Mouse (Mus musculus): ENCODE results near the gene Lrrc43. TPM values are rescaled to one million over a fixed set of nuclear protein-coding genes. Genes with fewer than 3 reads are reported as not detected.

Gene Lrrc43
- not detected in 2 replicates for total RNA-seq (2017)

DNA sequence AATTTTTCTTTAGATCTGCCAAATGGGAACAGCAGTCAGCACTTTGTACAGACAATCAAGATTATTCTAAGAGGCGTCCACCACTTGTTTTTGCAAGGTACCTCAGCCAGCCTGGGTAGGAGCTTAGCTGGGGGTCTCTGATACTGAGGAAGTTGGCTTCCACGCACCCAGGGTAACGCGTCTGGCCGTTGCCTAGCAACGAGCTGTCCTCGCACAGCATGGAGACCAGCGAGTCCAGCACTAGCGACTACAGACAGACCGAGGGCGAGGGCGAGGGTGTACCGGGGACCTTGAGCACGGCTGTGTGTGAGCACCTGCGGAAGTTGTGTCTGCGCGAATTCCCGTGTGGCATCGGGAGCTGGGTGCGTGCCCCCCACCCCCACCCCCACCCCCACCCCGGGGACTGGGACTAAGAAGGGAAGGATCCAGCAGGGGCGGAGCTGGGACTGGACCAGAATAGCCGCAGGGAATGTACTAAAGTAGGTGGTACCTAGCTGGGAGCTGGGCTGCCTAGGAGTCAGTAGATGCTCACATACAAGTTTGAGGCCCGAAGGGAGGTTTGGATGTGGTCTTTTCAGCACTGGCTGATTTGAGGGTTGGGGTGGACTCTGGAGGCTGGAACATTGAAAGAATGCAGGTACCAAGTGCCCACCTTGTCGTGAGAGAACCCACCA lies at the start of gene Lrrc43, which contains the start of gene Il31:
Lrrc43 (plus strand) TSS at position 194 of the 674 bp plus-strand sequence.
Il31 (minus strand) TSS at position 378 of the 674 bp plus-strand sequence.
- no peak for ATAC-seq (ENCODE audit: extremely low read depth, insufficient number of reproducible peaks, low FRiP score, poor library complexity, severe bottlenecking)

DNA sequence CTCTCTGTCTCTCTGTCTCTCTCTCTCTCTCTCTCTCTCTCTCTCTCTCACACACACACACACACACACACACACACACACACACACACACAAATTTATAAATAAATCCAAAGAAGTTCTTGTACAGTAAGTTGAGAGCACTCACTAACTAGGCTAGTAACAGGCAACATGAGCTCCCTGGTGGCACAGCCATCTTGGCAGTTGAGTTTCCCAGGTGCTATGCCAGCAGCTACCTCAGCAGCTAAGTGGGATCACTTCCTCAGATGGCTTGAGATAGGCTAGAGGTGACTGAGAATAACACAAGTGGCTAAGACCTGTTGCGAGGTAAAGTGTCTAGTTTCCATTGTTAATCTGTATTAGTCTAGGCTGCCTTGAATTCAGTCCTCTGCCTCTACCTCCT lies 49.8 kb upstream of the Lrrc43 start:
- ATAC-seq (ENCODE audit: extremely low read depth, insufficient number of reproducible peaks, low FRiP score, poor library complexity, severe bottlenecking): no peak

DNA sequence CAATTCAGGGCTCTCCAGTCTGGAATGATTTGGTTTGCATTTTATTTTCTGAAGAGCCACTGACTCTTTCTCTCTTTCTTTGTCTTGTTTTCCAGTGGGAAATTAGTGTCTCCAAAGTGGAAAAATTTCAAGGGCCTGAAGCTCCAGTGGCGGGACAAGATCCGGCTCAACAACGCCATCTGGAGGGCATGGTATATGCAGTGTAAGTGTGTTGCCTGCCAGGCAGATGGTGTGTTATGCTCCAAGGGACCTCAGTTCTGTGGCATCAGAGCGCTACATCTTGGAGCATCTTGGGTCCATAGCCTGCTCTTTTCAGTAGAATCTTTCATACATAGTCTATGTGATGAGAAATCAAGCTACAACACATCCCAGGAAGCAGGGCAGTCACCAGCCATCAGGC lies 49.2 kb upstream of the Lrrc43 start:
- no peak for ATAC-seq (ENCODE audit: extremely low read depth, insufficient number of reproducible peaks, low FRiP score, poor library complexity, severe bottlenecking)

DNA sequence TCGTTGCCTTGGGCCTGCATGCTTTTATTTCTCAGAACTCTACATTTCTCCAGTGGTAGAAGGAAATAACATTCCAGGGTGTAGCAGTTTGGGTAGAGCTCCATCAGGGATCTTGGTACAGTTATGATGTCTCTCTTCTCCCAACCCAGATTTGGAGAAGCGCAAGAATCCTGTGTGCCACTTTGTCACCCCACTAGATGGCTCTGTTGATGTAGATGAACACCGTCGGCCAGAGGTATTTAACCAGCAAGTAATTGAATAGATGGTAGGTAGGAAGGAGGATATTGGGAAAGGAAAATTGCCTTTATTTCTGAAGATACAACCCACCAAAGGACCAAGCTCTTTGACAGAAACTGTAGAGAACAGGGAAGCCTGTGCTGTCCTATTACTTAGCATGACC lies 48.4 kb upstream of the Lrrc43 start:
- ATAC-seq (ENCODE audit: extremely low read depth, insufficient number of reproducible peaks, low FRiP score, poor library complexity, severe bottlenecking): no peak

DNA sequence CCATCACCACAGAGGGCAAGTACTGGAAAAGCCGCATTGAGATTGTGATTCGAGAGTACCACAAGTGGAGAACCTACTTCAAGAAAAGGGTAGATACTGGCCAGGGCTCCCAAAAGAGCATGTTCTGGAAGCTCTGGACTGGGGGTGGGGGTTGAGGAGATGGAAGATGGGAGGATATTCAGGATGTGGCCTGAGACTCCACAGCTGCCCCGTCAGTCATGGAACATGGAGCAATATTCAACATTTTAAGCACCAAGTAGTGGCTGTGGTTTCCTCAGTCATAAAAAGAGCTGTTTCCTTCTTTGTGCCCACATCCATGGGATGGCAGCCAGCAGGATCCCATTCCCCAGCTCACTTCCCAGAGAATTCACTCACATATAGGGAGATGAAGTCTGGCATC lies 46.8 kb upstream of the Lrrc43 start:
- ATAC-seq (ENCODE audit: extremely low read depth, insufficient number of reproducible peaks, low FRiP score, poor library complexity, severe bottlenecking): no peak

DNA sequence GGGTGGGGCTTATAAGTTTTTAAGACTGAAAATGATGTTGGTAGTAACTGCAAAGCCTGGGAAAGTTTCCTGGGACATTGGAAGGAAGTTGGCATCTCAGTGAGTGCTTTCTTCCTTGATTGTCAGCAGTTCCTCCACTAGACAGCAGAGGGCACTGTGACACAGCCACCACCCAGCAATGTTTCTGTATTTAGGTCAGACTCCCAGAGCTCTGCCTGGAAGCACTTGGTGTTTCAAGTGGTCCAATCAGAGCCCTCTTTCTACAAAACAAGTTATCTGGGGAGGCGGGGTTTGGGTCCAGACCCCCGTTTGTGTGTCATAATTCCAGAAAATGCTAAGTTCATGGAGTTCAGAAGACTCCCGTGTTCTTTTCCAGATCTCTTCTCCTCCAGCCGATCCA lies 45.0 kb upstream of the Lrrc43 start:
- ATAC-seq (ENCODE audit: extremely low read depth, insufficient number of reproducible peaks, low FRiP score, poor library complexity, severe bottlenecking): peak; percentile 56; the same call in 1 of the 2 replicates

DNA sequence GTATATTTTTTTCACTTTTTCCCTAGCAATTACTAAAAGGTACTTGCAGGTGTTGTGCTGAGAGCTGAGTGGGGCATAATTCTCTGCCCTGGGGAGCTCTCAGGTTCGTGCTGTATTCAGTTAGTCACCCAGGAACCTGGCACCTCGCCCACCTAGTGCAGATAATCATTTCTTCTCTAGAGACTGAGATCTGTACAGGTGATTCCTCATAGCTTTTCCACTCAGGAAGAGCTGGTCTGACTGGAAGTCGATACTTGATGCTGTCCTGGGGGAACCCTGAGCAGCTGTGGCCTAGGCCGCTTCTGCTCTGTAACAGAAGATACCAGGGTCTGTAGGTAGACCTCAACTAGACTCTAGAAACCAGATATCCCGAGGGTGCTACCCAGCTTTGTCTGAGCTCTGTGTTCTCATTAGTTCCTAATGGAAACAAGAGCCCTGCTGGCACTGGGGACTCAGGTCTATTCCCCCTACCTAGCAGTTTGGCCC lies 44.2 kb upstream of the Lrrc43 start:
- ATAC-seq (ENCODE audit: extremely low read depth, insufficient number of reproducible peaks, low FRiP score, poor library complexity, severe bottlenecking): no peak

DNA sequence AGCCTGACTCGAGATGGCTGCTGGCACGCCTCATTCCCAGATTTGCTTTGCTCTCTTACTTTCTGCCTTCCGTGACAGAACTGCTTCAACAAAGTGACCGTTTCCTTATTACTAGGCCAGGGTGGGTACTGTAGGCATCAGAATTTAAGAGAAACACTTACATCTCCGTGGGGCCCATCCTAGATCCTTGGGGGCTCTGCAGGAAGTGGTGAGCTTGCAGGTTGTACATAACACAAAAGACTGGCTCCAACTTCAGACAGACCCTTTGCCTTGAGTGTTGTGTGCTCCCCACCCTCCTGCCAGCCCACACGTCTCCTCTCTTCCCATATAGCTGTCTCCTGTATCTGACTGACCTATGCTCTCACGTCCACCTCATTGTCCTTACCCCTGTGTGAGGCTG lies 37.2 kb upstream of the Lrrc43 start:
- ATAC-seq (ENCODE audit: extremely low read depth, insufficient number of reproducible peaks, low FRiP score, poor library complexity, severe bottlenecking): no peak

DNA sequence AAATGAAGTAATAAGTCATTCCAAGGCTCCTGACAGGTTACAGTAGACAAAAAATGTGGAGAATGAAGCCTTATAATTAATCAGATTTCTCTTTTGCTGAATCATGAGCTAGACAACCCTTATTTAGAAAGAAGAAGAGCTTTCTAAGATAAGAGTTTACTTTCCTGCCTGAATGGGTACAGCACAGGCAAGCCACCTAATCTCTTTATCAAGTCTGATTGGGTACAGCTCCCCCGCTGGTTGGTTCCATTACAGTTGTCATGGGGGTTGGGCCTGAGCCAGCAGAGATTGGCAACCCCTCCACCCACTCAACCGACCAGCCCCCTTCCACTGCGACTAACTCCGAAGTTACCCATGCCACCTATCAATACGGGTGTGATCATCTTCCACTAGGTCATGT lies 27.7 kb upstream of the Lrrc43 start:
- no peak for ATAC-seq (ENCODE audit: extremely low read depth, insufficient number of reproducible peaks, low FRiP score, poor library complexity, severe bottlenecking)

DNA sequence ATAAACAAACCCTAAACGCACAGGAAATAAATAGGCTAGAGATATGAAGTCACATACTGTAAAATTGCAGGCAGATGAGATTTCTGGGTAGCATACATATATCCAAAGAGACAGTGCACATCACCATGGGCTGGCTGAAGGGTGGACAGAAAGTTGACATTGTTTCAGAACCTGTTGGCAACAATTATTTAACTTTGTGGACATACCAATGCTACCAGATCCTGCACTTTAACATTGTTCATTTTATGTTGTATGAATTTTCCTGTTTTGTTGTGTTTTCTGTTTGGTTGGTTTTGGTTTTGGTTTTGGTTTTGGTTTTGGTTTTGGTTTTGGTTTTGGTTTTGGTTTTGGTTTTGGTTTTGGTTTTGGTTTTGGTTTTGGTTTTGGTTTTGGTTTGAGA lies 24.5 kb upstream of the Lrrc43 start:
- no peak for ATAC-seq (ENCODE audit: extremely low read depth, insufficient number of reproducible peaks, low FRiP score, poor library complexity, severe bottlenecking)

DNA sequence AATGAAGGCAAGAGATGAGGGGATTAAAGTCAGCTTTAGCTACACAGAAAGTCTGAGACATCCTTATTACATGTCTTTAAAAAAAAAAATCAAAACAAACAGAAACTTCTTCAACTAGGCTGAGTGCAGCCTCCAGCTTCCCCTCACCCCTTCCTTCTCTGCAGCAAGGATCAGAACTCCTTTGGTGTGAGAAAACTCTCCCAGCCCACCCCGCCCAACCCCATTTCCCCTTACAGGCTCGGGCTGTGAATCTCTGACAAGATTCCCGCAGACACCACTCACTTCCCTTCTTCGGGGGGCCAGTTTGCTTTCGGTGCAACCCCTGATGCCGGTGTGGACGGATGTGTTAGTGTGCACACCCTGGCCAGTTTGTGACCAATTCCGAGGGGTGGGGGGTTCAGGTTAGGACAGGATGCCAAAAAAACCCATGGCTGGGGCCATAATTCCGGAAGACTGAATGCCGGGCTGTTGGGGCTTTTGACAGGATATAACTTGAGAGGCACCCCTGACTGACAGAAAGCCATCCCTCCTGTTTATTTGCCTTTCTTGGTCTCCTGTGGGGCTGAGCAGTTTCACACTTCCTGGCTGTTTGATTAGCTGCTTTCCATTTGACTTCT lies 18.2 kb upstream of the Lrrc43 start:
- ATAC-seq (ENCODE audit: extremely low read depth, insufficient number of reproducible peaks, low FRiP score, poor library complexity, severe bottlenecking): 0 out of 2 replicates have a peak, but pooled peaks have one; percentile 13

DNA sequence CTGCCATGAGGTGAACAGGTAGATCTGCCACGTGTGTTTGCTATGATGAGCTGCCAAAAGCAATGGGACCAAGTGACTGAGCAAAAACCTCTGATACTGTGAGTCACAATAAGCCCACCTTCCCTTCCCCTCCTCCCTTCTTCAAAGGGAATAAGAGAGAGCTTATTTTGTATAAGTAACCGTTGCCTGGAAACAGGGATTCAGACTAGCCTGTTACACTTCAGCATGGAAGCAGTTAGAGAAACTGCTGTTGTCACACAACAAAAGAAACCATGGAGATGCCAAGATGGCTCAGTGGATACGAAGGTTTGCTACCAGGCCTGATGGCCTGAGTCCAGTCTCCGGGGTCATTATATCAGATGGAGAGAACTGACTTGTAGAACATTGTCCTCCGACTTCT lies 15.3 kb upstream of the Lrrc43 start:
- no peak for ATAC-seq (ENCODE audit: extremely low read depth, insufficient number of reproducible peaks, low FRiP score, poor library complexity, severe bottlenecking)

DNA sequence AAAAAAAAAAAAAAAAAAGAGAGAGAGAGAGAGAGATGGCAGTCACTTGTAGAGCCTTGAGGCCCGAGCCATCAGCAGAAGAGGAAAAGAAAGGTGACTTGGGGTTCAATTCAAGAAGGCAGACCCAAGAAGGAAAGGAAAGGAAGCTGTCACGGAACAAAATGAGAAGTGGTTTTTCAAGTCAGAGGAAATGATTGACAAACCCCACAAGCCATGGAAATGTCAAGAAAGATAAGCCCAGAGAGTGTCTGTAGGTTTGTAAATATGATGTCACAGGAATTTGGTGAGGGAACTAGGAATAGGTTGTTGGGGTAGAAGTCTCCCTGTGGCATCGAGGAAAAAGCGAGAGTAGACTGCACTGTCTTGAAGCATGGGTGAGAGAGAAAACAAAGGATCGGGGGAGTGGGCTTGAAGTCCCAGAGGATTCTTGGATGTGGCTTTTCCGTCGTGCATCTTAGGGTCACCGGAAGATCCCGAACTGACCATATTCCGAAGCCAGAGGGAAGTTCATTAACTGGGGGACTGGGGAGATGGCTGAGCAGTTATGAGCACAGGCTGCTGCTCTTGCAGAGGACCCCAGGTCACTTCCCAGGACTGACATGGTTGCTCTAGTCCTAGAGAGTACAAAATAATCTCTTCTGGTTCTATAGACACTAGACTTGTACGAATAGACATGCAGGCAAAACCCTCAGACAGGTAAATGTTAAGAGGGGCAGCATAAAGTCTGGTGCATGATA lies 1.3 kb upstream of the Lrrc43 start:
- ATAC-seq (ENCODE audit: extremely low read depth, insufficient number of reproducible peaks, low FRiP score, poor library complexity, severe bottlenecking): no peak

DNA sequence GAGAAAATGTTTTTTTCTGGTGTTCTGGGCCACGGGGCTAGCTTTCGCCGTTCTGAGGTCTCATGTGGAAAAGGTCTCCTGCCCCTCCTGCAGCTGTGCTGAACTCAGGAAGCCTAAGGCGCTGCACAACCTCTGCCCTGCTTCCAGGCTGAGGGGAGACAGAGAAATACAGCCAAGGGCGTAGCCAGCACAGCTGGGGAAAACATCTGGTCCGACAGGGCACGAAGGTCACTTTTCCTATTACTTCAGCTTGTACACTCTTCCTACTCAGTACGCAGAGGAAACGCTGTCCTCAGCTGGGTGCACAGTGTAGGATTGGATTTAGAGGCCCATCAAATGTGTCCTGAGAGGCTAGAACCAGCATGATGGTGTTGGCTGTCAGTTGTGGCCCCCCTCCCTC lies 830 bp downstream of the Lrrc43 start:
- no peak for ATAC-seq (ENCODE audit: extremely low read depth, insufficient number of reproducible peaks, low FRiP score, poor library complexity, severe bottlenecking)

DNA sequence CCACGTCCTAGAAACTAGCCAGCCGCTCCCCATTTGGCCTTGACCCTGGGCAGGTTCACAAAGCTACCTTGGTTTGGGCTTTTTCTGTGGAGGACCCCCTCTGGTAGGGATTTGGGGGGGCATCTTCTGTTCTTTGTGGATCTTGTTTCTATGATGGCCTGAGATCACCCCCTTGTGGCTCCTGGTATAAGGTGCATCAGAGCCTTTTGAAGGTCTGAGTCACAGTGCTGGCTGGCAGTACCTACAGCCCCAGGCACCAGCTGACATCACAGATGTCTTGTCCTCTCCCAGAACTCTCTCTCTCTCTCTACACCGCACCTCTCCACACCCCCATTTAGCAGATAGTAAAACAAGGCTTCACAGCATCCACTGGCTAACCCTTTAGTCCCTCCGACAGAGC lies 10.6 kb downstream of the Lrrc43 start:
- peak; percentile 52; the same call in 1 of the 2 replicates for ATAC-seq (ENCODE audit: extremely low read depth, insufficient number of reproducible peaks, low FRiP score, poor library complexity, severe bottlenecking)

DNA sequence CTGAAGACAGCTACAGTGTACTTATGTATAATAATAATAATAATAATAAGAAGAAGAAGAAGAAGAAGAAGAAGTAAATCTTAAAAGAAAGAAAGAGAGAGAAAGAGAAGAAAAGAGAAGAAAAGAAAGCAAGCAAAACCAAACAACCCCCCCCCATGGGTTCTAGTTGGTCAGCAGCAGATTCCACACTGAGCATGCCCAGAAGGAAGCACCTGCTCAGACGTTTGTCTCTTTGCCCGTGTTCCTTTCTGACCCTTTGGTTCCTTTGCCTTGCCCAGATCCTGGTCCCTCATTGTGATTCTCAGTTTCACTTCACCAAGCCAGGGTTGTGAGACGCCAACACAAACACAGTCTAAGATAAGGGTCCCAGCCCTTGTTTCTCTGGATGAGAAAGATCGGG lies 12.9 kb downstream of the Lrrc43 start:
- no peak for ATAC-seq (ENCODE audit: extremely low read depth, insufficient number of reproducible peaks, low FRiP score, poor library complexity, severe bottlenecking)

DNA sequence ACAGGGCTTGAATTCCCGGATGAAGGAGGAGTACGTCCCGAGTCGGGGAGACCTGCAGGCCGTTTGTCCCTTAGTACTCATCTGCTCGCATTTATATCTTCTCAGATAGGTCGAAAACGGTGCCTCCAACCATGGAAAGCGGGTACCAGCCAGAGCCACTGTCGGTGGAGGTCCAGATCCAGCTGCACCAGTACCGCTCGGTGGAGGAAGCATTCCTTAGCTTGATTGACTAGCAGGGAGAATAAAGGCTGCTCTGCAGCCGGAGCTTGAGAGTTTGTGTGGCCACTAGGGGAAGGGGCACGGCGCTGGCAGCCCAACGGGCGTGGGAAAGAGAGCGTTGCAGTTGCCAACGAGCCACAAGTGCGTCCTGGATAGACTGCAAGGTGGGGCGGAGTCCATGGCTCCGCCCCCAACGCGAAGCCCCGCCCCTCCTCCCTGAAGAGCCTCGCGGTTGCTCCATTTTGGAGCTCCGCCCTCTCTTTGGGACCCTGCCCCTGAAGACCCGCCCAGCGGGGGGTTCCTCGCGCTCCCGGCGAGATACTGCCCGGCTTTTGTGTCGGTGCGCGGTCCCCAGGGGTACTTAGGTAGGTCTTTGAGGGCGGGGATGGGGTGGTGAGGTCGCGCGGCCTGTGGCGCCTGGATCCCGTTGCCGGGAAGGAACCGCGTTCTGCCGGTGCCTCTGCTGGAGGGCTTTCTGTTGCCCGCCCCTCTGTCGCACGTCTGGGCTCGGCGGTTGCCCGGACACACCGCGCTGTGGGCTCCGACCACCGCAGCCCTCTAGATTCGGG lies 19.0 kb downstream of the Lrrc43 start:
- peak; percentile 49 for ATAC-seq (ENCODE audit: extremely low read depth, insufficient number of reproducible peaks, low FRiP score, poor library complexity, severe bottlenecking)

DNA sequence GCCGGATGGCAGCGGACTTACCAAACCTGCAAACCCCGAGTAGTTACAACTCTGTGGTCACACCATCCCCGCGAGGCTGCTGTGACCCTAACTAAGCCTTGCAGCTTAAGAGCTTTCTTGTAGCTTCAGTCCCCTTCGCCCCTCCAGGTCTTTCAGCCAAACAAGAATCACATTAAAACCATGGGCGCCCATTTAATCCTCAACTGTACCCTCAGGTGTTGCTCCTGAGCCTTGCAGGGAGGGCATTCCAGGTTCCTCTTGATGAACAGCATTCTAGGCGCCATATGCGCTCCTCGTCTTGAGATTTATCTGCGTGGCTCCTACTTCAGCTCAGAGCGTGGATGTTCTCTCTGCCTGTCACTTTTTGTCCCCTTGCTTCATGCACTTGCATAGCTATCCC lies 19.8 kb downstream of the Lrrc43 start:
- ATAC-seq (ENCODE audit: extremely low read depth, insufficient number of reproducible peaks, low FRiP score, poor library complexity, severe bottlenecking): no peak

DNA sequence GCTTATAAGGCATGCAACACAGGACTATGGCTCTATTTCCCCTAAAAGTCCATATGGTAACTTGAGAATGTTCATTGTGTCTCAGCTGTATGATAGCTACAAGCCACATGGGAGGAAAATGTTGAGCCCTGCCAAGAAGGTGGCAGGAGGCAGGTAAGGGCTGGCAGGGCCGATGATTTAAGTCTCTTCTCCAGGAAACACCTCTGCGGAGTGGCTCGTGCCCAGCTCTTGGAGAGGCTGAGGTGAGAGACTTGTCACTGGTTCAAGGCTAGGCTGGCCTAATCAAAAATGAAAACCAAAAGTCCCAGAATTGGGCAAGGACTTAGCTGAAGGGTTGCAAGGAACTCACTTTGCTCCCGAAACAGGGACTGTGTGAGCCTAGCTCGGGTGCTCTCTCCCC lies 21.1 kb downstream of the Lrrc43 start, which contains the start of gene B3gnt4:
B3gnt4 (plus strand) TSS at position 301 of the 400 bp plus-strand sequence.
- ATAC-seq (ENCODE audit: extremely low read depth, insufficient number of reproducible peaks, low FRiP score, poor library complexity, severe bottlenecking): no peak

Measured in neutrophil, adult 5-6 weeks (primary cell).